Mouse (Mus musculus) kidney, embryonic 14.5 days (tissue): Measurements from ENCODE around the gene Pabpn1l. TPM values are rescaled to one million over a fixed set of nuclear protein-coding genes. Genes with fewer than 3 reads are reported as not detected.

Experiments used
- ATAC-seq: fragments of 200-750 bp; cut with Nextera tagmentation; 2 replicates; pipeline ENCODE4 v1.8.0; 2017; ENCODE audit warnings: moderate number of reproducible peaks, mild to moderate bottlenecking, moderate TSS enrichment, moderate library complexity; ENCODE audit not compliant: low FRiP score, low TSS enrichment
- H3K27ac ChIP-seq: fragments of 300-500 bp; sonication (generic); 2 replicates; pipeline ENCODE4 v1.5.1; 2014; ENCODE audit warnings: low read depth, mild to moderate bottlenecking, low read length, moderate library complexity, mixed read lengths
- H3K27me3 ChIP-seq: fragments of 300-500 bp; sonication (generic); 2 replicates; pipeline ENCODE4 v1.6.1; 2014; ENCODE audit warnings: mild to moderate bottlenecking, low read length; ENCODE audit not compliant: control insufficient read depth, insufficient read depth
- H3K36me3 ChIP-seq: fragments of 300-500 bp; sonication (generic); 2 replicates; pipeline ENCODE4 v1.6.1; 2014; ENCODE audit warnings: low read length, mixed read lengths; ENCODE audit not compliant: control insufficient read depth, insufficient read depth
- H3K4me1 ChIP-seq: fragments of 300-500 bp; sonication (generic); 2 replicates; pipeline ENCODE4 v1.6.1; 2014; ENCODE audit warnings: low read length, mixed read lengths; ENCODE audit not compliant: control insufficient read depth, insufficient read depth
- H3K4me2 ChIP-seq: fragments of 300-500 bp; sonication (generic); replicated peaks from 2 replicates; pipeline ENCODE4 v1.6.1; 2014; ENCODE audit warnings: low read depth, mild to moderate bottlenecking, low read length
- H3K4me3 ChIP-seq: fragments of 300-500 bp; sonication (generic); 2 replicates; pipeline ENCODE4 v1.5.1; 2014; ENCODE audit warnings: mild to moderate bottlenecking, low read length
- H3K9ac ChIP-seq: fragments of 300-500 bp; sonication (generic); 2 replicates; pipeline ENCODE4 v1.6.1; 2014; ENCODE audit warnings: low read depth, mild to moderate bottlenecking, low read length, moderate library complexity
- H3K9me3 ChIP-seq: fragments of 300-500 bp; sonication (generic); 2 replicates; pipeline ENCODE4 v1.6.1; 2016; ENCODE audit warnings: low read length; ENCODE audit not compliant: control insufficient read depth
- WGBS: fragments of 180-500 bp; shearing (Covaris S2); extraction: QIAGEN DNeasy Blood & Tissue Kit; methylation state at CpG from one replicate; pipeline ENCODE4 v1.1.7; 2014; 5-methylcytosine and 5-hydroxymethylcytosine counted together
- microRNA-seq: library from miRNA; unstranded; fragments of <30 nt; microRNA quantifications from one replicate; pipeline ENCODE4, GENCODE M21; 2016
- polyA plus RNA-seq: library from polyadenylated mRNA; unstranded; fragments of >200 nt; fragmentation: Nextera tagmentation; extraction: Ambion mirVana; gene quantifications from 2 replicates; pipeline ENCODE4 v1.2.1, GENCODE M21; 2014

The Pabpn1l gene
- polyA plus RNA-seq, 1 experiment from 2014 or later: not detected

GRCm38 (mm10) chr8:122572751-122573150, 49.8 kb downstream of the Pabpn1l start:
- ATAC-seq: no peak
- WGBS: 91% methylated on average over 3 of the region's 3 CpGs
- Histone ChIP-seq H3K36me3 (peaks cover 52% of the 10 kb centered on the region), H3K27ac (no peak overlapping the region), H3K4me1 (peaks cover 40% of the 10 kb centered on the region), H3K9ac (no peak overlapping the region), H3K27me3 (no peaks in the 10 kb centered on the region), H3K4me3 (no peak overlapping the region), H3K9me3 (no peaks in the 10 kb centered on the region), H3K4me2 (no peak overlapping the region)

- H3K36me3 ChIP-seq: peaks cover 52% of the 10 kb centered on the region
- WGBS: 91% methylated on average over 17 of the region's 17 CpGs
- no peak overlapping the region for H3K4me2 ChIP-seq
- H3K4me3 ChIP-seq: no peak overlapping the region
- peaks cover 39% of the 10 kb centered on the region for H3K4me1 ChIP-seq
- ATAC-seq: no peak
- no peak overlapping the region for H3K27ac ChIP-seq
- H3K27me3 ChIP-seq: no peaks in the 10 kb centered on the region
- H3K9ac ChIP-seq: no peak overlapping the region
- no peaks in the 10 kb centered on the region for H3K9me3 ChIP-seq
Observed at GRCm38 (mm10) chr8:122571750-122572267, 50.7 kb downstream of the Pabpn1l start.

GRCm38 (mm10) chr8:122571153-122571552, 51.4 kb downstream of the Pabpn1l start:
- WGBS: 87% methylated on average over 11 of the region's 11 CpGs
- peaks cover 52% of the 10 kb centered on the region for H3K36me3 ChIP-seq
- H3K27ac ChIP-seq: no peak overlapping the region
- no peaks in the 10 kb centered on the region for H3K27me3 ChIP-seq
- no peak overlapping the region for H3K4me3 ChIP-seq
- no peaks in the 10 kb centered on the region for H3K9me3 ChIP-seq
- no peak overlapping the region for H3K4me2 ChIP-seq
- ATAC-seq: no peak
- H3K4me1 ChIP-seq: peaks cover 43% of the 10 kb centered on the region
- H3K9ac ChIP-seq: no peak overlapping the region

GRCm38 (mm10) chr8:122569996-122570395, 52.5 kb downstream of the Pabpn1l start:
- Histone ChIP-seq H3K4me2 (peak overlapping the region; percentile 58; the same call in 1 of the 2 replicates), H3K27ac (no peak overlapping the region), H3K9me3 (no peaks in the 10 kb centered on the region), H3K4me3 (no peak overlapping the region; the same call in 1 of the 2 replicates), H3K4me1 (peaks cover 31% of the 10 kb centered on the region), H3K36me3 (peaks cover 52% of the 10 kb centered on the region), H3K27me3 (no peaks in the 10 kb centered on the region), H3K9ac (no peak overlapping the region)
- no peak for ATAC-seq
- WGBS: 94% methylated on average over 16 of the region's 16 CpGs

Small RNA genes within 50 kb of the gene (microRNA-seq; reads per million reads assigned to microRNA genes)
- not detected for gene Mir6396

Other genes starting within 250 kb of the Pabpn1l start
- 35.7 and 43.8 TPM in 2 replicates for gene Zc3h18, start 246.1 kb downstream of the Pabpn1l start, polyA plus RNA-seq
- not detected in 2 replicates for gene Il17c, start 200.7 kb downstream of the Pabpn1l start, polyA plus RNA-seq
- gene Cyba, start 189.8 kb downstream of the Pabpn1l start, polyA plus RNA-seq: 186 and 216 TPM in 2 replicates
- gene Mvd, start 179.3 kb downstream of the Pabpn1l start, polyA plus RNA-seq: 23.2 and 36.1 TPM in 2 replicates
- 0.23 and 0.51 TPM in 2 replicates for gene Snai3, start 162.0 kb downstream of the Pabpn1l start, polyA plus RNA-seq
- gene Rnf166, start 146.7 kb downstream of the Pabpn1l start, polyA plus RNA-seq: 33.5 and 35.3 TPM in 2 replicates
- 50.4 and 51.6 TPM in 2 replicates for gene Ctu2, start 146.6 kb downstream of the Pabpn1l start, polyA plus RNA-seq
- gene Piezo1, start 71.4 kb downstream of the Pabpn1l start, polyA plus RNA-seq: 16.5 and 17.9 TPM in 2 replicates
- 42.7 and 48.5 TPM in 2 replicates for gene Cdt1, start 54.7 kb downstream of the Pabpn1l start, polyA plus RNA-seq
- gene Aprt, start 45.8 kb downstream of the Pabpn1l start, polyA plus RNA-seq: 370 and 400 TPM in 2 replicates
- gene Galns, start 11.3 kb downstream of the Pabpn1l start, polyA plus RNA-seq: 10.6 and 14.7 TPM in 2 replicates
- gene Trappc2l, start 11.1 kb downstream of the Pabpn1l start, polyA plus RNA-seq: 59.8 and 74.9 TPM in 2 replicates
- gene Cbfa2t3, start 76.4 kb upstream of the Pabpn1l start, polyA plus RNA-seq: 3.6 and 3.7 TPM in 2 replicates
- gene Acsf3, start 152.7 kb upstream of the Pabpn1l start, polyA plus RNA-seq: 16.1 and 20.2 TPM in 2 replicates
- 1.1 and 1.2 TPM in 2 replicates for gene Cdh15, start 225.2 kb upstream of the Pabpn1l start, polyA plus RNA-seq